Mouse (Mus musculus) T-helper 2 cell (primary cell): ENCODE data around the gene Smagp.

ENCODE experiments used
- in situ Hi-C: fragments of 300-600 bp; cut with MboI, MseI; formaldehyde crosslinking; loops from one replicate; pipeline ENCODE4 v1.15.1; 2025; ENCODE audit warnings: high pct_unique_total_duplicates

The Smagp gene

DNA sequence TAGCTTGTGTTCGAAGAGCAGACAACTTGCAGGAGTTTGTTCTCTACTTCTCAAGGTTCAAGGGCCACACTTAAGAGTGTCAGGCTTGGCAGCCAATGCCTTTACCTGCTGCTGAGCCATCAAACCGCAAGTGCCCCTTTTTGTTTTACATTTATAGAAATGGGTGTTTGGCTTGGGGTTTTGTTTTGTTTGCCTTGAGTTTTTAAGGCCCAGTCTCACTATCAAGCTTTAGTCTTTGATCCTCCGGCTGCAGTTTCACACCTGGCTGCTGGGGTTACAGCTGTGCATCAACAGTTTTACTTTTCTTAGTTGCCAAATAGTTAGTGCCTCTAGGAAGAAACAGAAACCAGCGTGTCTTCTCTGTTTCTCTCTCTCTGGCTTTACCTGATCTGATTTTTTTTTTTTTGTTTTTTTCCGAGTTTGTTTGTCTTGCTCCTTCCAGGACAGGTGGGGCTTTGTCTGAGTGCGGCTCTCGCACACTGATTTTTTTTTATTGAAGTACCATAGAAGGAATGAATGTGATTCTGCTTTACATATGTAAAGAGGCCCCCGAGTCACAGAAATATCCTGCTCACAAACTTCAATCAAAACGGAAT lies 38.4 kb downstream of the Smagp start:
- in situ Hi-C loops: no loop called here

GRCm38 (mm10) chr15:100592817-100593216 lies 43.9 kb downstream of the Smagp start:
- in situ Hi-C loops: no loop called here

DNA sequence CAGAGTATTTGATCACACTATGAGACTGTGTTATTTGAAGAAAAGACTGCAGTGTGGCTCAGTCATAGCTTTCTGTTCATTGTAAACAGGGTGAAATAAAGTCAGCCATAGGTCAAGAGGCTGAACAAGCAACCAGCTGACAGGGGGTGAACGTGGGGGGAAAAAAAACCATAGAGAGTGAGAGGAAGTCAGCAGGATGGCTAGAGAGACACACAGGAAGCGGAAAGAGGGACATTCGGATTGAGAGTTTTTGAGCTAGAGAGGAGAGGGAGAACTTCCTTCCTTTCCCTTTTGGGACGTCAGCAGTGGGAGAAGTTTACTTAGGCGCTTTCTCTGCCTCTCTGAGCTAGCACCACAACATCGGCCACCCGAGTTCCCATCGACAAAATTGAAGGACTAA lies 46.3 kb downstream of the Smagp start:
- in situ Hi-C loops: no loop called here

GRCm38 (mm10) chr15:100588297-100588696 lies 48.4 kb downstream of the Smagp start:
- in situ Hi-C loops: no loop called here

DNA sequence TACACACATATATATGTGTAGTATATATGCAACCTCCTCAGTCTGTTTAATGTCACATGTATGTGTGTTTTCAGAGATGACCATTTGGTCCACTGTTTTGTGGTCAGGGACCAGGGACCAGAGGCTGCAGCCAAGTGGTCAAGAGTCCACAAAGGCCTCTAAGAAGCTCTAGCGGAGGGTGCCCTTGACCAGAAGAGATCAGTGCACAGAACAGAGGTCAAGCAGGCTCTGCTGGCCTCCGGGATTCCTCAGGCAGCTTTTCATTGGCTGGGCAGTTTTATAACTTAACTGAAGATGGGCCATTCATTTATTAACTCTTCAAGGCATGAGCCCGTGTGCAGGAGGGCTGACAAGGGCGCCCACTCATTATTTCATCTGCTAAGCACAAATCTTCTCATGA lies 49.6 kb downstream of the Smagp start:
- in situ Hi-C loops: no loop called here

- in situ Hi-C loops: no loop called here
Measured at GRCm38 (mm10) chr15:100585931-100586330, 50.8 kb downstream of the Smagp start.

- in situ Hi-C loops: no loop called here
Measured at GRCm38 (mm10) chr15:100580108-100580507, 56.6 kb downstream of the Smagp start.

DNA sequence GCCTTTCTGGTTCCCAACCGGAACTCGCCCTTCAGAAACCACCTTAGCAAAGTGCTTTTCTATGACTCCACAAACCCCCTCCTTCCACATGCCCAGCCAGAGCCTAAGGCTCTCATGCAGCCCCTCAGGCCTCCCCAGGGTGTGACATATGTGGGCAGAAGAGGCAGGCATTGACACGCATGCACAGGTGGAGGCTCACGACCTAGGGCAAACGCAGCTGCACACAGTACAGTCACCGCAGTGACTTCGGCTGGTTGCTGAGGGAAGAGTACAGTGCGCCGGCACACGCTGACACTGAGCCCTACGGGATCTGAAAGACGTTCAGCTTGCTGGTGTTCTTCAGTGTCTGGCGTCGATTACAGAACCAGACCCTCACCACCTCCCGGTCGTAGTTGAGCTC lies 58.8 kb downstream of the Smagp start:
- in situ Hi-C loops: no loop called here

GRCm38 (mm10) chr15:100576810-100577209 lies 59.9 kb downstream of the Smagp start:
- in situ Hi-C loops: no loop called here

- in situ Hi-C loops: no loop called here
Measured at GRCm38 (mm10) chr15:100576392-100576791, 60.3 kb downstream of the Smagp start.

GRCm38 (mm10) chr15:100575366-100575765 lies 61.4 kb downstream of the Smagp start:
- in situ Hi-C loops: no loop called here

DNA sequence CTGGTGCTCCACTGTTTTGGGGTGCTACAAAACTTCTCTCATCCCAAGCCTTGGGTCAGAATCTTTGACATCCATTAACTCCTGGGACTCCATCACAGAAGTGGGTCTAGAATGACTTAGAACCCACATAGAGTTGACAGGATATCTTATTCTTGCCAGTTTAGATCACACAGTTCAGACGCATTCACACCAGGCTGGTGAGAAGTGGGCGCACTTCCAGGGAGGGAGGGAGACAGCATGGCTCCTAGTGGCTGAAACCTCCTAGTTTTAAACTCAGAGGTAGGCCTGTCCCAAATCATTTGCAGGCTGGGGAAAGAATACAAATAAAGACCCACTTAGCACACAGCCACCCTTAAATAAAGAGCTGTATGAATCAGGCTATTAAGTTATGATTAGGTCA lies 62.4 kb downstream of the Smagp start:
- in situ Hi-C loops: no loop called here

GRCm38 (mm10) chr15:100573946-100574345 lies 62.8 kb downstream of the Smagp start:
- in situ Hi-C loops: no loop called here
